Mouse (Mus musculus) macrophage (primary cell): ENCODE measurements around the gene Col6a2. TPM values are rescaled to one million over a fixed set of nuclear protein-coding genes. Genes with fewer than 3 reads are reported as not detected.

Experiments used
- H3K27ac ChIP-seq: fragments of 350-480 bp; formaldehyde crosslinking; 2 replicates; pipeline ENCODE4 v1.9.0; 2021
- H3K36me3 ChIP-seq: fragments of 350-480 bp; formaldehyde crosslinking; 2 replicates; pipeline ENCODE4 v1.9.0; 2021; ENCODE audit errors: inconsistent target
- H3K4me3 ChIP-seq: fragments of 350-480 bp; formaldehyde crosslinking; 2 replicates; pipeline ENCODE4 v1.9.0; 2021; ENCODE audit errors: inconsistent target
- H3K79me2 ChIP-seq: fragments of 350-480 bp; formaldehyde crosslinking; 2 replicates; pipeline ENCODE4 v1.9.0; 2021; ENCODE audit errors: inconsistent target
- WGBS: methylation state at CpG from one replicate; pipeline ENCODE4 v1.1.7; 2026; ENCODE audit warnings: inconsistent platforms; ENCODE audit not compliant: missing documents; 5-methylcytosine and 5-hydroxymethylcytosine counted together
- polyA plus RNA-seq: library from polyadenylated mRNA; stranded (reverse); fragments of 250-400 nt; gene quantifications from 3 replicates; pipeline ENCODE4 v1.2.4, GENCODE M21; 2018; ENCODE audit warnings: inconsistent platforms
- total RNA-seq, 78 experiments: library from RNA; depleted of rRNA; stranded (reverse); fragments of 250-400 nt; gene quantifications; 1 replicate in 9 of 78; 2 replicates in 24 of 78; 3 replicates in 43 of 78; 4 replicates in 2 of 78; pipeline ENCODE4 v1.2.4; 2018; ENCODE audit warnings: inconsistent platforms in 56 of 78

Gene Col6a2
- total RNA-seq (2018; cell fraction: chromatin; rRNA removed), result 10 to 100 TPM in 1 of 26 experiments, under 1 TPM in 13, not detected in 12; 0.12 to 40.7 (median 0.24) TPM
- under 1 TPM in 2 of 26 experiments, not detected in 24; 0.03 to 0.05 TPM for total RNA-seq (2018; cell fraction: cytosol; rRNA removed)
- total RNA-seq (2018; cell fraction: nucleus; rRNA removed), result 1 to 10 TPM in 1 of 26 experiments, not detected in 25; 7.5 TPM
- polyA plus RNA-seq, result 0.03 to 0.07 TPM in 2 of 3 replicates, not detected in the other

GRCm38 (mm10) chr10:76622928-76623680 lies at the start of gene Col6a2:
Col6a2 (minus strand) TSS chr10:76623630.
- Histone ChIP-seq H3K4me3 (no peak within 1 kb of the TSS), H3K36me3 (no peaks in the 10 kb centered on the region), H3K79me2 (no peaks in the 10 kb centered on the region), H3K27ac (no peak within 1 kb of the TSS)
- 8% methylated on average over 20 of the region's 31 CpGs for WGBS

- 93% methylated on average over 9 of the region's 9 CpGs for WGBS
- no peaks in the 10 kb centered on the region for H3K36me3 ChIP-seq
- H3K79me2 ChIP-seq, result no peaks in the 10 kb centered on the region
- H3K4me3 ChIP-seq, result no peak overlapping the region
- H3K27ac ChIP-seq, result no peak overlapping the region
These were observed 48.5 kb upstream of the Col6a2 start for GRCm38 (mm10) chr10:76671939-76672338.

- Histone ChIP-seq H3K27ac (no peak overlapping the region), H3K4me3 (no peak overlapping the region), H3K79me2 (no peaks in the 10 kb centered on the region), H3K36me3 (no peaks in the 10 kb centered on the region)
- 56% methylated on average over 6 of the region's 7 CpGs for WGBS
These were observed 45.5 kb upstream of the Col6a2 start for GRCm38 (mm10) chr10:76668947-76669284.

GRCm38 (mm10) chr10:76668261-76668946 lies 45.0 kb upstream of the Col6a2 start:
- Histone ChIP-seq H3K4me3 (no peak overlapping the region), H3K79me2 (no peaks in the 10 kb centered on the region), H3K36me3 (no peaks in the 10 kb centered on the region), H3K27ac (no peak overlapping the region)
- 89% methylated on average over 4 of the region's 4 CpGs for WGBS

GRCm38 (mm10) chr10:76667197-76667805 lies 43.9 kb upstream of the Col6a2 start:
- no peaks in the 10 kb centered on the region for H3K36me3 ChIP-seq
- no peak overlapping the region for H3K4me3 ChIP-seq
- H3K79me2 ChIP-seq, result no peaks in the 10 kb centered on the region
- 93% methylated on average over 1 of the region's 1 CpGs for WGBS
- H3K27ac ChIP-seq, result no peak overlapping the region

GRCm38 (mm10) chr10:76665551-76665950 lies 42.1 kb upstream of the Col6a2 start:
- Histone ChIP-seq H3K79me2 (no peaks in the 10 kb centered on the region), H3K36me3 (no peaks in the 10 kb centered on the region), H3K4me3 (no peak overlapping the region), H3K27ac (no peak overlapping the region)
- 94% methylated on average over 11 of the region's 11 CpGs for WGBS

GRCm38 (mm10) chr10:76664156-76665115 lies 41.0 kb upstream of the Col6a2 start:
- Histone ChIP-seq H3K4me3 (no peak overlapping the region), H3K27ac (no peak overlapping the region), H3K79me2 (no peaks in the 10 kb centered on the region), H3K36me3 (no peaks in the 10 kb centered on the region)
- WGBS, result 84% methylated on average over 20 of the region's 20 CpGs

GRCm38 (mm10) chr10:76653345-76654336 lies 30.2 kb upstream of the Col6a2 start:
- Histone ChIP-seq H3K27ac (no peak overlapping the region), H3K4me3 (no peak overlapping the region), H3K36me3 (no peaks in the 10 kb centered on the region), H3K79me2 (no peaks in the 10 kb centered on the region)
- WGBS, result 90% methylated on average over 10 of the region's 11 CpGs

- Histone ChIP-seq H3K79me2 (no peaks in the 10 kb centered on the region), H3K4me3 (no peak overlapping the region), H3K27ac (no peak overlapping the region), H3K36me3 (no peaks in the 10 kb centered on the region)
- 67% methylated on average over 12 of the region's 12 CpGs for WGBS
These were observed 27.4 kb upstream of the Col6a2 start for GRCm38 (mm10) chr10:76650662-76651342.

- Histone ChIP-seq H3K27ac (no peak overlapping the region), H3K36me3 (no peaks in the 10 kb centered on the region), H3K79me2 (no peaks in the 10 kb centered on the region), H3K4me3 (no peak overlapping the region)
- WGBS, result 91% methylated on average over 10 of the region's 10 CpGs
These were observed 25.3 kb upstream of the Col6a2 start for GRCm38 (mm10) chr10:76648738-76649137.

GRCm38 (mm10) chr10:76647390-76647789 lies 24.0 kb upstream of the Col6a2 start:
- Histone ChIP-seq H3K36me3 (no peaks in the 10 kb centered on the region), H3K4me3 (no peak overlapping the region), H3K27ac (no peak overlapping the region), H3K79me2 (no peaks in the 10 kb centered on the region)
- 67% methylated on average over 3 of the region's 3 CpGs for WGBS

- no peak overlapping the region for H3K27ac ChIP-seq
- WGBS, result 67% methylated on average over 4 of the region's 4 CpGs
- H3K79me2 ChIP-seq, result no peaks in the 10 kb centered on the region
- no peaks in the 10 kb centered on the region for H3K36me3 ChIP-seq
- H3K4me3 ChIP-seq, result no peak overlapping the region
These were observed 22.3 kb upstream of the Col6a2 start for GRCm38 (mm10) chr10:76645686-76646085.

GRCm38 (mm10) chr10:76645066-76645465 lies 21.6 kb upstream of the Col6a2 start:
- no peak overlapping the region for H3K27ac ChIP-seq
- H3K36me3 ChIP-seq, result no peaks in the 10 kb centered on the region
- no peaks in the 10 kb centered on the region for H3K79me2 ChIP-seq
- no peak overlapping the region for H3K4me3 ChIP-seq
